Mouse (Mus musculus): ENCODE measurements at regions not wholly inside any gene's neighbourhood (a gene's known extent, or its start where the extent isn't known, plus 50 kb on each side); places are given as distances from the start of the nearest gene placed in this dataset.

GRCm38 (mm10) chr12:39086285-39086684, 307.1 kb downstream of the Etv1 start:
- TF ChIP-seq CTCF (IDR thresholded peaks at IDR 0.05; ENCODE audit: control insufficient read depth, insufficient read depth, insufficient replicate concordance, low read depth, low read length) (no peak), POLR2A (IDR thresholded peaks at IDR 0.05; ENCODE audit: control insufficient read depth, low read depth, low read length) (no peak)
